Mouse (Mus musculus) left cerebral cortex, adult 18-20 months (tissue): ENCODE data around the gene Id2. TPM values are rescaled to one million over a fixed set of nuclear protein-coding genes. Genes with fewer than 3 reads are reported as not detected.

ENCODE experiments used
- DNase-seq, 2 experiments: peaks; one replicate each; pipeline ENCODE4 v3.0.0; 2021 to 2022; ENCODE audit warnings: low spot score in 2 of 2, mixed read lengths in 1 of 2
- total RNA-seq, 2 experiments: library from RNA; stranded (reverse); gene quantifications; 2 replicates each; pipeline ENCODE4 v1.2.3; 2021

Id2 gene
- total RNA-seq, 2 experiments from 2014 or later = 127 to 156 TPM

DNA sequence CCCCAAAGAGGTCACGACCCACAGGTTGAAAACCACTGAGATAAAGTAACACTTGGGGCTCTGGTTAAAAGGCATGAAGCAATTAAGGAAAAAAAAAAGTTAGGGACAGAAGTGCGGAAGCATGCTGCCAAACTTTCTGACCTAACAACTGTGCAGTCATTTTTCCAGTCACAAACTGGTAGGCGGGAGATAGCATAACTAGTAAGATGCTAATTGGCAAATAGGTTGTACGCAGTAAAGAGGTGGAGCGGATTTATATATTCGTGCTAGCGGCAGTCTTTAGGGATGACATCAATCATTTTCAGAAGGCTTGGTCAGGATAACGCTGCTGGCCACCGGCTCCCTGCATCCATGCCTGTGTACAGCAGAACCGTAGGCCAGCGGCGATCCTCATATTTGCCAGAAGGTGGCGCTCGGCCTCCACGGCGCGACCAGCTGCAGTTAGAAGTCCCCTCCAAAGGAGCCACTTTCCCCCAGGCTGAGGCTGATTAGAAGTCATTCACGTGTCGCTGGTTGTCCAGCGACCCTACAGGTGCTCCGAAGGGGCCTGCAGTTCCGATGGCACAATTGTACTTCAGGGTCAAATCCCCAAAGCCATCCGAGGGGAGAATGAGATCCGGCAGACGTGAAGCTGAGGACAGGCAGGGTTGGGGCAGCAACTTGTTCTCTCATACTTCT, 4.8 kb downstream of the Id2 start:
- DNase-seq = peak; percentile 88 to 92

GRCm38 (mm10) chr12:25089433-25089832, 7.5 kb downstream of the Id2 start:
- DNase-seq = no peak

- DNase-seq = no peak
Observed at GRCm38 (mm10) chr12:25086966-25087365, 10.0 kb downstream of the Id2 start.

GRCm38 (mm10) chr12:25083260-25084178, 13.4 kb downstream of the Id2 start:
- DNase-seq = no peak

GRCm38 (mm10) chr12:25074344-25074743, 22.6 kb downstream of the Id2 start:
- DNase-seq = peak in 1 of 2 experiments; percentile 28

GRCm38 (mm10) chr12:25073374-25073773, 23.6 kb downstream of the Id2 start:
- no peak for DNase-seq

- no peak for DNase-seq
Observed at GRCm38 (mm10) chr12:25062264-25062663, 34.7 kb downstream of the Id2 start.

DNA sequence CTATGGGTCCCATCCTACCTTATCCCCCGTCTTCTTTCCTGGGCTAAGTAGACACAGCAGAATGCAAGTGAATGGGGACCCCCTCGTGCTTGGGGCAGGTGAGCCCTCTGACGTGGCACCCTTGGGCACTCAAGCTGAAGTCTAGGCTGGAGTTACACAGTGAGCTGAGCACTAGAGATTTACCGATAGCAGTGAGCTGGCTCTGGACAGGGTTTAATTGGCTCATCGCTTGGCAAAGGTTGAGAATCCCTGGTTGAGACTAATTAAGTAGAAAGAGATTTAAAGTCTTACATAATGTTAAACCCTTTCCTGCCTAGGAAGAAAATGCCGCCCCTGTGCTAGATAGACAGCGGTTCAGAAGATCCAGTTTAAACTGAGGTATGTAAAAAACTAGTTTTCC, 36.0 kb downstream of the Id2 start:
- no peak for DNase-seq

- DNase-seq = peak in 1 of 2 experiments; percentile 29
Observed at GRCm38 (mm10) chr12:25059487-25060200, 37.3 kb downstream of the Id2 start.

DNA sequence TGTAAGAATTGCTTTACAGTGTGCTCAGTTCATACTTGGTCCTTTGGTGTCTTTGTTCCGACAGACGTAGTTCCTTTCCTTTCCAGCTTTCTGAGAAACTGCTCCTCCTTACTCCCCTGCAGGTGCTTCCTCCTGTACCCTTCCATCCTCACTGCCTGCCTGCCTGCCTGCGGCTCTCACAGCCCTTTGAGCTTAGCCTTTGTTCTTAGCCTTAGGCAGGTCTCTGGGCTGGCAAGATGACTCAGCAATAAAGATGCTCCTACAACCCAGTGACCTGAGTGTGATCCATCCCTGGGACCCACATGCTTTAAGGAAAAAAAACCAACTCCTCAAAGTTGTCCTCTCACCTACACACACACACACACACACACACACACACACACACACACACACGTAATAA, 42.0 kb downstream of the Id2 start:
- DNase-seq = no peak

- DNase-seq = no peak
Observed at GRCm38 (mm10) chr12:25054511-25054910, 42.4 kb downstream of the Id2 start.

- DNase-seq = no peak
Observed at GRCm38 (mm10) chr12:25049253-25049652, 47.7 kb downstream of the Id2 start.

GRCm38 (mm10) chr12:25044579-25044978, 52.4 kb downstream of the Id2 start:
- no peak for DNase-seq

DNA sequence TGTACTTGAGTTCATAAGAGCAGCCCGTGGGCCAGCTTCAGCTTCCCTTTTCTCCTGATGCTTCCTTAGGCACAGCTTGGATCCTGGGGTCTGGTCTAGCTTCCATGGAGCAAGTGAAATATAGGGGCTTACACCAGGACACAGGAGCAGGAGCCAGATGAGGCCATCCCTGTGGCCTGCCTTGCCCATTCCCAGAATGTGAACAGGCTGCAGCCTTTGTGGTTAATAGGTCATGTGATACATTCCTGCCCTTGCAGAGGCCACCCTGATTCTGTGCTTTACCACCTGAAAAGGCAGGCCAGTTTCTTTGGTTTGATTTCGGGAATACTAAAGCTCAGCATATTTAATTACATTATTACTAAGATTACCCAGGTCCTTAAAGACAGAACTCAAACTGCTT, 52.9 kb downstream of the Id2 start:
- no peak for DNase-seq

Other genes with a start within 250 kb of the Id2 start
- gene Kidins220, start 122.2 kb downstream of the Id2 start, total RNA-seq = 100 to 1,000 TPM; 322 to 340 TPM